Comparison of ENCODE assay signal across 19 mouse cellular contexts in the genomic region with DNA sequence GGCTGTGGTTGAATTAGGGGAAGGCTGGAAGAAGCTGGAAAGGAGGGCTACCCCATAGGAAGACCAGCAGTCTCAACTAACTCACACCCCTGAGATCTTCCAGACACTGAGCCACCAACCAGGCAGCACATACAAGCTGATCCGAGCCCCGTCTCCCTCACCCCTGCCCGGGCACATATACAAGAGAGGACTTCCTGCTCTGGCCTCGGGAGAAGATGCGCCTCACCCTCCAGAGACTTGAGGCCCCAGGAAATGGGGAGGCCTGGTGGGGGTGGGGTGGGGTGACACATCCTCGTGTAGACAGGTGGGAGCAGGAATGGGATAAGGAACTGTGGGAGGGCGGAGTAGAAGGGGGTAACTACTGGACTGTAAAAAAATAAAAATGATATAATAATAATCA. TPM values are rescaled to one million over a fixed set of nuclear protein-coding genes. Genes with fewer than 3 reads are reported as not detected.
DNase-seq lines count a peak whose midpoint lies in the region; ATAC-seq and TF ChIP-seq lines count a peak whose summit lies in the region.
"Had no signal": no experiment of that assay in that cellular context is flagged by ENCODE, and none has a peak within 500 bp of the region (broad histone marks: within the 10 kb centered on the region; RNA-seq: fewer than 3 reads in every experiment).

No protein-coding gene starts in this region.

- DNase-seq in thymus, postnatal 14 days = peak; percentile 72
- no peak for DNase-seq in cerebellum, adult 2 months
- DNase-seq in ovary, adult 18-20 months (ENCODE audit: low spot score) = no peak
- DNase-seq: adrenal gland, adult 8-10 months; gastrocnemius, postnatal 10 days; heart, adult 2 months; heart, postnatal 14 days; kidney, adult 18-20 months; kidney, postnatal 14 days; lung, adult 2 months; lung, postnatal 36 days; midbrain, embryonic 14.5 days; spleen, adult 18-20 months had no signal

- no peak for TF ChIP-seq POLR2A in cerebellum, adult 2 months (IDR thresholded peaks at IDR 0.05; ENCODE audit: borderline replicate concordance, insufficient read depth, low read length)

- no peaks in the 10 kb centered on the region for H3K27me3 ChIP-seq in cerebellum, adult 2 months (ENCODE audit: control insufficient read depth, insufficient read depth, low read length)
- no peaks in the 10 kb centered on the region for H3K27me3 ChIP-seq in forebrain, embryonic 15.5 days
- H3K27me3 ChIP-seq: hindbrain, embryonic 13.5 days; limb, embryonic 13.5 days had no signal

- H3K4me1 ChIP-seq in cerebellum, adult 2 months (ENCODE audit: control insufficient read depth, insufficient read depth, low read length) = peaks cover 8% of the 10 kb centered on the region
- peaks cover 3% of the 10 kb centered on the region; the same call in 1 of the 2 replicates for H3K4me1 ChIP-seq in forebrain, embryonic 15.5 days
- H3K4me1 ChIP-seq: hindbrain, embryonic 13.5 days had no signal

- H3K27ac ChIP-seq in cerebellum, adult 2 months (ENCODE audit: insufficient read depth, low read length) = no peak overlapping the region
- no peak overlapping the region for H3K27ac ChIP-seq in forebrain, embryonic 15.5 days (replicated peaks)
- H3K27ac ChIP-seq: heart, adult 2 months; hindbrain, embryonic 13.5 days; limb, embryonic 13.5 days had no signal

- no peaks in the 10 kb centered on the region for H3K9me3 ChIP-seq in forebrain, embryonic 15.5 days
- H3K9me3 ChIP-seq: hindbrain, embryonic 13.5 days; limb, embryonic 13.5 days had no signal

- 81% methylated on average over 7 of the region's 7 CpGs for WGBS in cerebellum, adult 2 months
- whole genome bisulfite sequencing in forebrain, embryonic 15.5 days = 88% methylated on average over 7 of the region's 7 CpGs

- no peak overlapping the region for H3K4me3 ChIP-seq in cerebellum, adult 2 months (replicated peaks; ENCODE audit: insufficient read depth, low read depth, low read length)
- no peak overlapping the region for H3K4me3 ChIP-seq in forebrain, embryonic 15.5 days
- H3K4me3 ChIP-seq: heart, adult 2 months; hindbrain, embryonic 13.5 days; limb, embryonic 13.5 days had no signal

- ATAC-seq in CD4-positive, CD25-positive, alpha-beta regulatory T cell, adult 4 months = peak; percentile 67
- ATAC-seq in granulocyte monocyte progenitor cell, adult 5-6 weeks (replicated peaks; ENCODE audit: poor library complexity, severe bottlenecking) = peak; percentile 40
- peak; percentile 55 for ATAC-seq in megakaryocyte progenitor cell, adult 5-6 weeks (replicated peaks; ENCODE audit: poor library complexity)
- no peak for ATAC-seq in forebrain, embryonic 15.5 days (replicated peaks)

- H3K4me2 ChIP-seq in forebrain, embryonic 15.5 days (replicated peaks) = no peak overlapping the region
- H3K4me2 ChIP-seq: hindbrain, embryonic 13.5 days; limb, embryonic 13.5 days had no signal

- H3K36me3 ChIP-seq in forebrain, embryonic 15.5 days = 0 out of 2 replicates have a peak, but pooled peaks cover 5% of the 10 kb centered on the region
- H3K36me3 ChIP-seq: limb, embryonic 13.5 days had no signal

- H3K9ac ChIP-seq in forebrain, embryonic 15.5 days (replicated peaks) = no peak overlapping the region
- H3K9ac ChIP-seq: hindbrain, embryonic 13.5 days; limb, embryonic 13.5 days had no signal

- no peak for TF ChIP-seq CTCF in cerebellum, adult 2 months (IDR thresholded peaks at IDR 0.05; ENCODE audit: borderline replicate concordance, insufficient read depth, low read depth, low read length)

RNA-seq across cellular contexts. Expression of gene Rps6ka5, which starts 45.0 kb away (rescaled TPM):
- 1 to 10 TPM; 3.2 to 6.2 TPM for polyA plus RNA-seq in CD4-positive, CD25-positive, alpha-beta regulatory T cell, adult 4 months (2017; shearing (Covaris generic))
- 22.1 and 24.8 TPM in 2 replicates for total RNA-seq in granulocyte monocyte progenitor cell, adult 5-6 weeks (2014; fragmentation: Nextera tagmentation)
- total RNA-seq in granulocyte monocyte progenitor cell, adult 5-6 weeks (2017) = 34.5 and 40.2 TPM in 2 replicates
- 21.8 and 26.2 TPM in 2 replicates for total RNA-seq in megakaryocyte progenitor cell, adult 5-6 weeks (2015)
- total RNA-seq in megakaryocyte progenitor cell, adult 5-6 weeks (2017) = 25.4 and 29.1 TPM in 2 replicates
- 22.9 and 25.0 TPM in 2 replicates for polyA plus RNA-seq in cerebellum, adult 2 months (2012; rRNA removed)
- polyA plus RNA-seq in forebrain, embryonic 15.5 days (2015; fragmentation: Nextera tagmentation; extraction: Ambion mirVana) = 13.0 and 13.7 TPM in 2 replicates
